Mouse (Mus musculus): ENCODE results near the gene Tbxas1. TPM values are rescaled to one million over a fixed set of nuclear protein-coding genes. Genes with fewer than 3 reads are reported as not detected.

The Tbxas1 gene
- polyA plus RNA-seq, 1 experiment from 2014 or later: 2.7 TPM

GRCm38 (mm10) chr6:39072664-39073063 is 197.5 kb downstream of the Tbxas1 start:
- Histone ChIP-seq H3K4me1 (replicated peaks) (0 out of 2 replicates have a peak, but pooled peaks cover 3% of the 10 kb centered on the region), H3K4me3 (no peak overlapping the region), H3K9me3 (no peaks in the 10 kb centered on the region), H3K27ac (replicated peaks) (no peak overlapping the region), H3K9ac (no peak overlapping the region), H3K36me3 (no peaks in the 10 kb centered on the region), H3K4me2 (no peak overlapping the region), H3K27me3 (no peaks in the 10 kb centered on the region)
- no peak for ATAC-seq (ENCODE audit: low FRiP score, low read depth)
- 32% methylated on average over 5 of the region's 5 CpGs for WGBS

DNA sequence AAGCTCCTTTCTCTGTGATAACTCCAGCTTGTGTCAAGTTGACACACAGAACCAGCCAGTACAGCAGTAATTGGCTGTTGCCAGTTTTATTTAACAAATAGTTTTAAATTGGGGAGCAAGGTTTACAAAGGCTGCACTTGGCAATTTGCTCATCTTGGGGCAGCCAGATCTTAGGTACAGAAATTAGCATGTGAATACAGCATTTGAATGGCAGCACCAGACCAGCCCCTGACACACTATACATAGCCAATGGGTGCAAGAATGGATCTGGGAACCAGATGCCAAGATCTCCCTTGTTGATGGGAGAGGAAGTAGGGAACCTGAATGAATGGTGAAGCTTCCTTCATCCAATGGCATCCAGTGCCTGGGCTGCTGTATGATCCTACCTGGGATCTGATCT is 199.0 kb downstream of the Tbxas1 start:
- Histone ChIP-seq H3K4me1 (replicated peaks) (0 out of 2 replicates have a peak, but pooled peaks cover 3% of the 10 kb centered on the region), H3K9ac (no peak overlapping the region), H3K27me3 (no peaks in the 10 kb centered on the region), H3K4me2 (no peak overlapping the region), H3K27ac (replicated peaks) (no peak overlapping the region), H3K9me3 (no peaks in the 10 kb centered on the region), H3K36me3 (no peaks in the 10 kb centered on the region), H3K4me3 (no peak overlapping the region)
- no peak for ATAC-seq (ENCODE audit: low FRiP score, low read depth)

GRCm38 (mm10) chr6:39076498-39076897 is 201.3 kb downstream of the Tbxas1 start:
- no peak overlapping the region for H3K9ac ChIP-seq
- no peak overlapping the region for H3K4me3 ChIP-seq
- H3K27ac ChIP-seq (replicated peaks): no peak overlapping the region
- 0 out of 2 replicates have a peak, but pooled peaks cover 3% of the 10 kb centered on the region for H3K4me1 ChIP-seq (replicated peaks)
- no peaks in the 10 kb centered on the region for H3K9me3 ChIP-seq
- H3K27me3 ChIP-seq: no peaks in the 10 kb centered on the region
- ATAC-seq (ENCODE audit: low FRiP score, low read depth): no peak
- no peaks in the 10 kb centered on the region for H3K36me3 ChIP-seq
- H3K4me2 ChIP-seq: no peak overlapping the region

DNA sequence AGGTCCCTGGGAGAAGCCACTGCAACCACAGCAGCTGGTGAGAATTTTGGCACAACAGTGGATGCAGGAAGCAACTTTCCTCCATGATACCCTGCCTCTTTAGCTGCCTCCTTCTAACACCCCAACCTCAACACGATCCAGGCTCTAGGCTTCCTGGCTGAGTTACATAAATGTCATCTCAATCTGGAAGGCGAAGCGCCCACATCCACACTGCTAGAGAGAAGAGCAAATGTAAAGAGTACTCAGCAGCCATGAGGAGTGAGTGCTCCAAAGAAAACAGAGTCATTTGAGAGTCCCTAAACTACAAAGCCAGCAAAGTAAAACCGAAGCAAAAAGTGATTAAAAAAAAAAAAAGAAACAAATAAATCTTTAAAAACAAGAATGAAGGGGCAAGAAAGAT is 229.4 kb downstream of the Tbxas1 start:
- no peaks in the 10 kb centered on the region for H3K4me1 ChIP-seq (replicated peaks)
- H3K9me3 ChIP-seq: no peaks in the 10 kb centered on the region
- H3K27me3 ChIP-seq: no peaks in the 10 kb centered on the region
- no peak overlapping the region for H3K9ac ChIP-seq
- no peaks in the 10 kb centered on the region for H3K36me3 ChIP-seq
- H3K4me2 ChIP-seq: no peak overlapping the region
- no peak overlapping the region for H3K27ac ChIP-seq (replicated peaks)
- ATAC-seq (ENCODE audit: low FRiP score, low read depth): no peak
- 91% methylated on average over 4 of the region's 4 CpGs for WGBS
- no peak overlapping the region for H3K4me3 ChIP-seq

DNA sequence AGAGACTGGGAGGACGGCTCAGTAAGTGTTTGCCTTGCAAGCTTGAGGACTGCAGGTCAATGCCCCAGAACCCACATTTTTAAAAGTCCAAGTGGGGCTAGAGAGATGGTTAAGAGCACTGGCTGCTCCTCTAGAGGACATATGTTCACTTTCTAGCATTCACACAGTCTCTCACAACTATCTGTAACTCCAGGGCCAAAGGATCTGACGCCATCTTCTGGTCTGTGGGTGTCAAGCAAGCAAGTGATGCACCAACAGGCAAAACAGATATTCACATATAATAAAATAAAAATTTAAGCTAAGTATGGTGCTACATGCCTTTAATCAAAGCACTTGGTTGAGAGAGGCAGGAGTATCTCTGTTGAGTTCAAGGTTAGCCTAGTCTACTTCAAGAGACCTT is 231.6 kb downstream of the Tbxas1 start:
- no peaks in the 10 kb centered on the region for H3K27me3 ChIP-seq
- no peak overlapping the region for H3K27ac ChIP-seq (replicated peaks)
- H3K4me1 ChIP-seq (replicated peaks): no peaks in the 10 kb centered on the region
- no peak overlapping the region for H3K4me2 ChIP-seq
- H3K4me3 ChIP-seq: no peak overlapping the region
- WGBS: 59% methylated on average over 2 of the region's 2 CpGs
- H3K9me3 ChIP-seq: no peaks in the 10 kb centered on the region
- H3K9ac ChIP-seq: no peak overlapping the region
- no peaks in the 10 kb centered on the region for H3K36me3 ChIP-seq
- ATAC-seq (ENCODE audit: low FRiP score, low read depth): no peak

DNA sequence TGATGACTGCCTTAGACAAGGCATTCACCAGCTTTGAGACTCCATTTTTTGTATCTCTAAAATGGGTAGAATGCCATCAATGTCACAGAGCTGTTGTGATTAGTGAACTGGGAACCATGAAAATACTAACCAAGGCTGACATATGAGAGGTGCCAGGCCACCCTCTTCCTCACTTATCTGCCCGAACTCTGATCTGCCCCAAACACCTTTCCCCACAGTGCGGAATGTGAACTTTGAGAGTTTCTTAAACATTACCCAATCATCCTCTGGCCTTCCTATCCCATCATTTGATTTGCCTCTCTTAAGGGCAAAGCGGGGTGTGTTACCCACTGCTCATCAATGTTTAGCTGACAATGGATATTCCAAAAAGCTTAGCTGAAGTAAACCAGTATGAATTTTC is 237.5 kb downstream of the Tbxas1 start:
- Histone ChIP-seq H3K4me2 (no peak overlapping the region), H3K9ac (no peak overlapping the region)

GRCm38 (mm10) chr6:39113141-39113540 is 237.9 kb downstream of the Tbxas1 start:
- Histone ChIP-seq H3K4me2 (no peak overlapping the region), H3K4me3 (no peak overlapping the region), H3K27me3 (peaks cover 26% of the 10 kb centered on the region), H3K27ac (replicated peaks) (no peak overlapping the region), H3K9me3 (no peaks in the 10 kb centered on the region), H3K4me1 (replicated peaks) (0 out of 2 replicates have a peak, but pooled peaks cover 4% of the 10 kb centered on the region), H3K36me3 (no peaks in the 10 kb centered on the region), H3K9ac (no peak overlapping the region)
- 89% methylated on average over 3 of the region's 3 CpGs for WGBS
- no peak for ATAC-seq (ENCODE audit: low FRiP score, low read depth)

More for the DNA sequence above, 237.5 kb downstream of the Tbxas1 start:
- Histone ChIP-seq H3K4me3 (no peak overlapping the region), H3K4me1 (replicated peaks) (0 out of 2 replicates have a peak, but pooled peaks cover 2% of the 10 kb centered on the region), H3K9me3 (no peaks in the 10 kb centered on the region), H3K36me3 (no peaks in the 10 kb centered on the region), H3K27me3 (peaks cover 23% of the 10 kb centered on the region), H3K27ac (replicated peaks) (no peak overlapping the region)
- ATAC-seq (ENCODE audit: low FRiP score, low read depth): no peak
- WGBS: 93% methylated on average over 3 of the region's 3 CpGs

GRCm38 (mm10) chr6:39115438-39115837 is 240.2 kb downstream of the Tbxas1 start:
- no peaks in the 10 kb centered on the region for H3K36me3 ChIP-seq
- no peak for ATAC-seq (ENCODE audit: low FRiP score, low read depth)
- H3K27ac ChIP-seq (replicated peaks): no peak overlapping the region
- H3K9ac ChIP-seq: no peak overlapping the region
- H3K9me3 ChIP-seq: no peaks in the 10 kb centered on the region
- H3K4me1 ChIP-seq (replicated peaks): 0 out of 2 replicates have a peak, but pooled peaks cover 4% of the 10 kb centered on the region
- WGBS: 82% methylated on average over 1 of the region's 1 CpGs
- H3K27me3 ChIP-seq: peaks cover 35% of the 10 kb centered on the region
- H3K4me2 ChIP-seq: no peak overlapping the region
- H3K4me3 ChIP-seq: no peak overlapping the region

DNA sequence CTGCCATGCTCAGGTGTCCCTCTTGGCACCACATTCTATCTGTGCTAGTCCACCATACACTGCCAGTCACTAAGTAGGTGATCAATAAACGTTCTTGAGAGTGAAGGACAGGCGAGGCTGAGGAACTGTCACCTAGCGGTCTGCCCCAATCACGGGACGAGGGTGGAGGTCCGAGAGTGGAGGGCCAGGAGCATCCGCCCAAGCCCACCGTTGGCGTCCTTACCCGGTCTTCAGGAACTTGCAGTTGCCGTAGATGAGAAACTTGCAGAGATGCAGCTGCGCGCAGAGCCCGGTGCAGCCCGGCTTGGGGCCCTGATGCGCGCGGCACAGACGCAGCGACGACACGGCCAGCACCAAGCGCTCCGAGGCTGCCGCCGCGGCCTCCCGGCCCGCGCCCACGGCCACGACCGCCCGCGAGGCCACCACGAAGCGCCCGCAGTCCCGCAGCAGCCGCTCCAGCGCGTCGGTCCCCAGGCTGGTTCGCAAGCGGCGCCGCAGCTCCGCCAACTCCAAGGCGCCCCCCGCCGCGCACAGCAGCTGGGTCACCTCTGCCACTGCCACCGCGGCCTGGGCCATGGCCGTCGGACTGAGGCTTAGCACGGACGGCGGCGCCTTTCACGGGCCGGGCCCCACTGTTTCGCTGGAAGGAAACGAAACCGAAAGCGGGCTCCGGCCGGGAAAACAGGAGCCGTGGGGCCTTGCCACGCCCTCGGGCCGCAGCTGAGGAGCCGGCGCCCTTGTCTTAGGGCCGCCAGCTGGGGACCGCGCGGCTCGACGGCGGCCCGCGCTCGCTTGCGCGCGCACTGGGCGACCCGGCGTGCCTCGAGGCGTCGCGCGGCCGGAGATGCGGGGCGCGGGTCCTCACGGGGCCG is 242.6 kb downstream of the Tbxas1 start, which contains the start of gene Parp12:
TSS of gene Parp12 (minus strand) at position 766 of the 872 bp plus-strand sequence.
- 2% methylated on average over 101 of the region's 101 CpGs for WGBS
- peak within 1 kb of the TSS; percentile 50 for H3K4me3 ChIP-seq

DNA sequence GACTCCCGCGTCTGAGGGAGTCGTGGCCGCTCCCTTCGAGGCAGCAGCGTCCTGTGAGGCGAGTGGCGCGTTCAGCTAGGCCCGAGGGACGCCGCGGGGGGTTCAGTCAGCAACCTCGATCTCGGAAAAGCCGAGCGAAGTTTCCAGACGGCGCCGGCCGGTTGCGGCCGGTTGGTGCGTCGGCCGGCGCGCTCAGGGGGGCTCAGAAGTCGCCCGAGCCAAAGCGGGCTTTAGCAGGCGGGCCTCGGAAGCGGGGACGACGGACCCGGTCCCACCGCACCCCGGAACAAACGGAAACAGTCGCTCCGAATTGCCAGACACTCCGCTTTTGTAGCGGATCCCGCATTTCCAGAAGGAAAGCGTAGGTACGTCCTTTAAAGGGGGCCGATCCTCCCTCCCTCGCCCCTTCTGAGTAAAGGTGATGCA is 243.3 kb downstream of the Tbxas1 start:
- peaks cover 35% of the 10 kb centered on the region for H3K27me3 ChIP-seq
- 0 out of 2 replicates have a peak, but pooled peaks cover 4% of the 10 kb centered on the region for H3K4me1 ChIP-seq (replicated peaks)
- 10% methylated on average over 46 of the region's 49 CpGs for WGBS
- no peaks in the 10 kb centered on the region for H3K9me3 ChIP-seq
- H3K36me3 ChIP-seq: no peaks in the 10 kb centered on the region
- no peak overlapping the region for H3K27ac ChIP-seq (replicated peaks)
- H3K9ac ChIP-seq: no peak overlapping the region; the same call in 1 of the 2 replicates
- ATAC-seq (ENCODE audit: low FRiP score, low read depth): peak; percentile 35; the same call in 1 of the 2 replicates
- peak overlapping the region; percentile 50 for H3K4me3 ChIP-seq
- peak overlapping the region; percentile 65 for H3K4me2 ChIP-seq

More for the DNA sequence above, 242.6 kb downstream of the Tbxas1 start, which contains the start of gene Parp12:
- H3K9me3 ChIP-seq: no peaks in the 10 kb centered on the region
- ATAC-seq (ENCODE audit: low FRiP score, low read depth): peak; percentile 67
- peak within 1 kb of the TSS; percentile 65 for H3K4me2 ChIP-seq
- 0 out of 2 replicates have a peak, but pooled peaks cover 4% of the 10 kb centered on the region for H3K4me1 ChIP-seq (replicated peaks)
- peak within 1 kb of the TSS; percentile 39 for H3K9ac ChIP-seq
- no peak within 1 kb of the TSS for H3K27ac ChIP-seq (replicated peaks)
- H3K36me3 ChIP-seq: no peaks in the 10 kb centered on the region
- H3K27me3 ChIP-seq: peaks cover 35% of the 10 kb centered on the region

DNA sequence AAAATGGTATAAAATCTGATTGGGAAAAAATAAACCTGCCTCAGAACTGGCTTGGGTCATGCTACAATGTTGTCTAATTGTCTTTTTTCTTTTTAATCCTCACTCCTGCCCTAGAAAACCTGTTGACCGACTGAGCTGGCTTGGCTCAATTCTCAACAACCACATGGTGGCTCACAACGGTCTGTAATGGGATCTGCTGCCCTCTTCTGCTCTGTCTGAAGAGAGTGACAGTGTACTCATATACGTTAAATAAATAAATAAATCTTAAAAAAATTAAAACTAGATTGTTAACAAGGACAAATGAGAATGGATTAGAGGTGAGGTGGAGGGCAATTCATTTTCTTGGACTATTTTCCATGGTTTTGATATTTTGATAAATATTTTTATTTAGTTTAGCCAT is 245.5 kb downstream of the Tbxas1 start:
- H3K27me3 ChIP-seq: peaks cover 32% of the 10 kb centered on the region
- 55% methylated on average over 3 of the region's 3 CpGs for WGBS
- no peaks in the 10 kb centered on the region for H3K9me3 ChIP-seq
- no peak overlapping the region for H3K4me2 ChIP-seq
- ATAC-seq (ENCODE audit: low FRiP score, low read depth): no peak
- no peak overlapping the region for H3K27ac ChIP-seq (replicated peaks)
- H3K9ac ChIP-seq: no peak overlapping the region
- no peaks in the 10 kb centered on the region for H3K36me3 ChIP-seq
- H3K4me1 ChIP-seq (replicated peaks): 0 out of 2 replicates have a peak, but pooled peaks cover 4% of the 10 kb centered on the region
- no peak overlapping the region for H3K4me3 ChIP-seq

DNA sequence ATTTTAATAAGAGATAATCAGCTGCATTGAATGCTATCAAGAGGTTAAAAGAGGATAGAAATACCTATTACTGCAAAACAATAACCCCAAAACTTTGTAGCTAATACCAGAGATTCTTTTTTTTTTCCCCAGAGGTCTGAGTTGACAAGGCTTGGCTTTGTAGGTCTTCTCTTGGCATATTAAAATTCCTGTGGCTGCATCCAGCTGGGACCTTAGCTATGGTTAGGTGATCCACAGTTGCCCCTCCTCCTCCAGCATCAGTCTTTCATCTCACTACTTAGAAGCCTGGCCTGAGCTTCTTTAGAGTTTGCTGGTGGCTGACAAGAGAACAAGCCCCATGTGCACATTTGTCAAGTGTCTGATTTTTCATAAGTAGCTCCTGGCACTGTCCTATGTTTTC is 249.5 kb downstream of the Tbxas1 start:
- H3K4me1 ChIP-seq (replicated peaks): no peaks in the 10 kb centered on the region
- no peaks in the 10 kb centered on the region for H3K36me3 ChIP-seq
- no peak overlapping the region for H3K4me2 ChIP-seq
- no peaks in the 10 kb centered on the region for H3K9me3 ChIP-seq
- H3K4me3 ChIP-seq: no peak overlapping the region
- no peak for ATAC-seq (ENCODE audit: low FRiP score, low read depth)
- no peak overlapping the region for H3K9ac ChIP-seq
- H3K27ac ChIP-seq (replicated peaks): no peak overlapping the region
- H3K27me3 ChIP-seq: no peaks in the 10 kb centered on the region

Measured in hindbrain, embryonic 15.5 days (tissue).